In the genomic region with DNA sequence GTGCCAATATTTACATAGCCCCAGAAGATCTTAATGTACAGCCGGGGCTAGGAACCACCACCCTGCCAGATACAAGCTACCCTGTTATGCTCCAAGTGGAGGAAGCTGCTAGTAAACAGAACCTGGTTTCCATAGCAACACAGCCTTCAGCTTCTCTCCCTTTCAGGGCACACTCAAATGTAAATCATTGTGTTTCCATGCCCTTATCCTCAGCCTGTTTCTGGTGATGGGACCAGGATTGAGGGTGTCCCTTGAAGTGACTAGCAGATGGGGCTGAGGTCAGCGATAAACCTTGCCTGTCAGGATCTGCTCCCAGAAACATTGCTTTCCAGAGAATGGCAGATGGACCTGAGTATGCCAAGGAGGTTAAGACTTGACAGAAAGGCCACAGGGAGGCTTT, we compare ENCODE assay signal across 13 mouse cellular contexts. TPM values are rescaled to one million over a fixed set of nuclear protein-coding genes. Genes with fewer than 3 reads are reported as not detected.
A peak's percentile ranks its signal among the peaks of the same experiment; 100 is the strongest.
DNase-seq lines count a peak whose midpoint lies in the region; ATAC-seq and TF ChIP-seq lines count a peak whose summit lies in the region.
"Had no signal": no experiment of that assay in that cellular context is flagged by ENCODE, and none has a peak within 500 bp of the region (broad histone marks: within the 10 kb centered on the region; RNA-seq: fewer than 3 reads in every experiment).

No protein-coding gene starts in this region.

- no peak overlapping the region for H3K9ac ChIP-seq in hindbrain, embryonic 16.5 days (ENCODE audit: low read depth, low read length)
- H3K9ac ChIP-seq: embryonic facial prominence, embryonic 12.5 days; midbrain, embryonic 12.5 days had no signal

- peaks cover 11% of the 10 kb centered on the region for H3K4me1 ChIP-seq in hindbrain, embryonic 16.5 days (ENCODE audit: control insufficient read depth, insufficient read depth, low read depth, low read length)
- H3K4me1 ChIP-seq: embryonic facial prominence, embryonic 12.5 days had no signal

- TF ChIP-seq CTCF in layer of hippocampus, adult 2 months (conservative IDR thresholded peaks at IDR 0.05), result no peak

- H3K9me3 ChIP-seq in hindbrain, embryonic 16.5 days (ENCODE audit: control insufficient read depth, low read length), result no peaks in the 10 kb centered on the region
- H3K9me3 ChIP-seq: embryonic facial prominence, embryonic 12.5 days; midbrain, embryonic 12.5 days had no signal

- no peaks in the 10 kb centered on the region for H3K27me3 ChIP-seq in hindbrain, embryonic 16.5 days (replicated peaks; ENCODE audit: control insufficient read depth, insufficient read depth, low read length)
- H3K27me3 ChIP-seq: embryonic facial prominence, embryonic 12.5 days; midbrain, embryonic 12.5 days had no signal

- peak; percentile 67 for ATAC-seq in frontal cortex, adult (ENCODE audit: low TSS enrichment)
- ATAC-seq in hindbrain, embryonic 16.5 days, result peak; percentile 62; the same call in 1 of the 2 replicates
- ATAC-seq: inflammation-experienced regulatory T-cells, adult 6 months had no signal

- H3K36me3 ChIP-seq in hindbrain, embryonic 16.5 days (ENCODE audit: control insufficient read depth, insufficient read depth, low read length), result no peaks in the 10 kb centered on the region
- H3K36me3 ChIP-seq: embryonic facial prominence, embryonic 12.5 days; midbrain, embryonic 12.5 days had no signal

- 22% methylated on average over 2 of the region's 2 CpGs for WGBS in hindbrain, embryonic 16.5 days

- H3K27ac ChIP-seq in hindbrain, embryonic 16.5 days (ENCODE audit: low read depth, low read length), result no peak overlapping the region
- no peak overlapping the region for H3K27ac ChIP-seq in layer of hippocampus, adult 2 months
- H3K27ac ChIP-seq: embryonic facial prominence, embryonic 12.5 days; midbrain, embryonic 12.5 days had no signal

- no peak for DNase-seq in frontal cortex, postnatal 36 days (ENCODE audit: low spot score in 2 of 2)
- DNase-seq in CD4-positive, CD25-positive, alpha-beta regulatory T cell, adult 2 months (ENCODE audit: low read depth, low spot score), result peak; percentile 25
- peak; percentile 33 for DNase-seq in R1 (ENCODE audit: low read depth, low spot score)
- DNase-seq in adrenal gland, adult 2 months, result no peak
- DNase-seq in layer of hippocampus, postnatal 25 days (ENCODE audit: extremely low spot score in 1 of 2, low spot score in 1 of 2), result no peak
- DNase-seq in layer of hippocampus, adult 2 months (ENCODE audit: low spot score in 2 of 2), result no peak
- DNase-seq: spleen, adult 18-20 months had no signal

- no peak overlapping the region for H3K4me3 ChIP-seq in hindbrain, embryonic 16.5 days (ENCODE audit: low read length)
- no peak overlapping the region for H3K4me3 ChIP-seq in layer of hippocampus, adult 2 months
- H3K4me3 ChIP-seq: embryonic facial prominence, embryonic 12.5 days; midbrain, embryonic 12.5 days had no signal

- H3K4me2 ChIP-seq in hindbrain, embryonic 16.5 days (ENCODE audit: low read length), result no peak overlapping the region
- H3K4me2 ChIP-seq: embryonic facial prominence, embryonic 12.5 days; heart, embryonic 11.5 days; midbrain, embryonic 12.5 days had no signal

RNA-seq across cellular contexts. Expression of a gene that starts 41.5 kb away (rescaled TPM):
- 3.6 and 5.1 TPM in 2 replicates for polyA plus RNA-seq in hindbrain, embryonic 16.5 days (2015; fragmentation: Nextera tagmentation; extraction: Ambion mirVana)
- total RNA-seq in adrenal gland, adult 2 months (2021), result under 1 TPM in 1 of 2 experiments, not detected in 1; 0.17 TPM
- polyA plus RNA-seq in adrenal gland, adult 2 months (2012; rRNA removed), result 0.02 and 0.04 TPM in 2 replicates
- under 1 TPM; 0.86 to 0.89 TPM for total RNA-seq in layer of hippocampus, postnatal 25 days (2021)
- total RNA-seq in layer of hippocampus, adult 2 months (2021), result under 1 TPM; 0.47 to 0.74 TPM

Comparison
In these comparisons a context has a peak if more than half of its experiments do, and no peak if none do; other contexts are left out.
1. DNase-seq: peak in CD4-positive, CD25-positive, alpha-beta regulatory T cell, adult 2 months (single experiment) and R1 (single experiment); none in frontal cortex, postnatal 36 days (0 of 2), adrenal gland, adult 2 months (single experiment), layer of hippocampus, postnatal 25 days (0 of 2) and layer of hippocampus, adult 2 months (0 of 2).